Mouse (Mus musculus): ENCODE measurements at regions not wholly inside any gene's neighbourhood (a gene's known extent, or its start where the extent isn't known, plus 50 kb on each side); places are given as distances from the start of the nearest gene placed in this dataset.

GRCm38 (mm10) chr3:143678186-143678585 is 526.8 kb downstream of the Lmo4 start:
- TF ChIP-seq POLR2A (IDR thresholded peaks at IDR 0.05; ENCODE audit: low read depth, low read length) (no peak), CTCF (IDR thresholded peaks at IDR 0.05; ENCODE audit: extremely low read depth, insufficient read length, insufficient replicate concordance, low read depth, low read length) (no peak)

All from small intestine, adult 2 months (tissue).